Mouse (Mus musculus) neural tube, embryonic 11.5 days (tissue): Measurements from ENCODE around the gene Lix1. TPM values are rescaled to one million over a fixed set of nuclear protein-coding genes. Genes with fewer than 3 reads are reported as not detected.
A peak's percentile ranks its signal among the peaks of the same experiment; 100 is the strongest.

Experiments used
- ATAC-seq: fragments of 200-750 bp; cut with Nextera tagmentation; 2 replicates; pipeline ENCODE4 v1.8.0; 2017; ENCODE audit warnings: moderate number of reproducible peaks, mild to moderate bottlenecking, moderate TSS enrichment, moderate library complexity; ENCODE audit not compliant: insufficient read depth, low FRiP score, low TSS enrichment
- DNase-seq: peaks from one replicate; pipeline ENCODE4 v3.0.0-alpha.2; 2015; ENCODE audit warnings: low spot score
- H3K27ac ChIP-seq: fragments of 300-500 bp; sonication (generic); 2 replicates; pipeline ENCODE4 v1.5.1; 2014; ENCODE audit warnings: low read depth, mild to moderate bottlenecking, low read length
- H3K27me3 ChIP-seq: fragments of 300-500 bp; sonication (generic); 2 replicates; pipeline ENCODE4 v1.6.1; 2014; ENCODE audit warnings: mild to moderate bottlenecking, low read length, mixed read lengths; ENCODE audit not compliant: control insufficient read depth, insufficient read depth
- H3K36me3 ChIP-seq: fragments of 300-500 bp; sonication (generic); 2 replicates; pipeline ENCODE4 v1.6.1; 2014; ENCODE audit warnings: mild to moderate bottlenecking, low read length, moderate library complexity, mixed read lengths; ENCODE audit not compliant: control insufficient read depth, insufficient read depth
- H3K4me1 ChIP-seq: fragments of 300-500 bp; sonication (generic); 2 replicates; pipeline ENCODE4 v1.6.1; 2014; ENCODE audit warnings: low read length, mixed read lengths; ENCODE audit not compliant: control insufficient read depth, insufficient read depth
- H3K4me2 ChIP-seq: fragments of 300-500 bp; sonication (generic); 2 replicates; pipeline ENCODE4 v1.6.1; 2014; ENCODE audit warnings: low read depth, mild to moderate bottlenecking, moderate library complexity
- H3K4me3 ChIP-seq: fragments of 300-500 bp; sonication (generic); 2 replicates; pipeline ENCODE4 v1.5.1; 2014; ENCODE audit warnings: low read depth, low read length
- H3K9ac ChIP-seq: fragments of 300-500 bp; sonication (generic); 2 replicates; pipeline ENCODE4 v1.6.1; 2014; ENCODE audit warnings: mild to moderate bottlenecking, low read length
- H3K9me3 ChIP-seq: fragments of 300-500 bp; sonication (generic); 2 replicates; pipeline ENCODE4 v1.6.1; 2016; ENCODE audit warnings: low read length; ENCODE audit not compliant: control insufficient read depth
- WGBS: fragments of 180-500 bp; shearing (Covaris S2); extraction: QIAGEN DNeasy Blood & Tissue Kit; methylation state at CpG from one replicate; pipeline ENCODE4 v1.1.7; 2014; 5-methylcytosine and 5-hydroxymethylcytosine counted together
- polyA plus RNA-seq: library from polyadenylated mRNA; unstranded; fragments of >200 nt; fragmentation: Nextera tagmentation; extraction: Ambion mirVana; gene quantifications from 2 replicates; pipeline ENCODE4 v1.2.1, GENCODE M21; 2014

Lix1 gene
- polyA plus RNA-seq, 1 experiment from 2014 or later: 12.4 TPM

DNA sequence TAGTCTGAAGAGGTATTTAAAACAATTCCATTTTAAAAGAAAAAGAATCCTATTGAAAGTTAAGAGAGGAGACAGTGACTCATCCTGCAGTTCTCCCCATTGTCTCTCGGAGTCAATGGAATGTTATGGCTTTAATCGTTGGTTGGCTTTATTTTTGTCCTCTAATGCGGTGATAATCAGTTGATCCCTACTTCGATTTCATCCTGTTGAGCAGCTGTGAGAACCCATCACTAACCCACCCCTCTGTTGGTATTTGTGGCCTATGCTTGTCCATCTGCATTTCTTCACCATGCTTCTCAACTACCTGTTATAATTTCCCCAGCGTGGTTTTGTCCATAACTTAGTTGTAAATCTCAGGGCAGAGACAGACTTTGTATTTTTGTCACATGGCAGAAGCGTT lies 5.7 kb downstream of the Lix1 start:
- no peak for ATAC-seq
- Histone ChIP-seq H3K9ac (no peak overlapping the region), H3K27ac (no peak overlapping the region), H3K4me2 (no peak overlapping the region), H3K36me3 (no peaks in the 10 kb centered on the region), H3K9me3 (no peaks in the 10 kb centered on the region), H3K4me1 (no peaks in the 10 kb centered on the region), H3K4me3 (no peak overlapping the region), H3K27me3 (no peaks in the 10 kb centered on the region)
- WGBS: 53% methylated on average over 6 of the region's 6 CpGs
- no peak for DNase-seq

DNA sequence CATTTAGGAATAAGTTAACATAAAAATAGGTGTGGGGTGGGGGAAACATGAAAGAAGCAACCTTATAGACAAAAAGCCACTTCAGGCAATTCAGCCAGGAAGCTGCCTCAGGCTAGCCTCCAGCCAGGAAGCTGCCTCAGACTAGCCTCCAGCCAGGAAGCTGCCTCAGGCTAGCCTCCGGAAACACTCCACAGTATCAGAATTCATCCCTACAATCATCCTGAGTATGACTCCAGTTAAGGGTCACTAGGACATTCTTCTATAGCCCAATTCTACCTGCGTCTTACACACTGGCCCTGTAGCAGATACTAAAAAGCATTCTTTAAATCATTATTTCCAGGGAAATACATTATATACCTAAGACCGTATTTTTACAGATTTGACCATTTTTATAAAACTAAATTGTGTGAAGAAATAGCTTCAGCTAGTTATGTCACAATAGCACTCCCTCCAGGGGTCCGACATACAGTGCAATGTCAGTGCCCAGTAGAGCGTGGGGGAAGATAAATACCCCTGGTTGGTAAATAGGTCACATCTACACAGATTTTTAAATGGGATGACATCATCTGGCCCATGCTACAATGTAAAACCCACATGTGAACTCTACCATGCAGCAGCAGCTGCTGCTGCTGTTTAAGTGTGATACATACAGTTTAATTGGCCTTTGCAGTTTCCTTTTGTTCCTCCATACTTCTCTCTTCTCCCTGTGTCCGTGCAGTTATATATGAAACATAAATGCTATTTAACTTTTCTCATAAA lies 6.4 kb downstream of the Lix1 start:
- ATAC-seq (peak; percentile 60; the same call in 1 of the 2 replicates), DNase-seq (no peak)
- Histone ChIP-seq H3K36me3 (no peaks in the 10 kb centered on the region), H3K4me3 (no peak overlapping the region), H3K27ac (no peak overlapping the region), H3K4me2 (no peak overlapping the region), H3K9ac (no peak overlapping the region), H3K9me3 (no peaks in the 10 kb centered on the region), H3K27me3 (no peaks in the 10 kb centered on the region), H3K4me1 (no peaks in the 10 kb centered on the region)
- 53% methylated on average over 6 of the region's 6 CpGs for WGBS

DNA sequence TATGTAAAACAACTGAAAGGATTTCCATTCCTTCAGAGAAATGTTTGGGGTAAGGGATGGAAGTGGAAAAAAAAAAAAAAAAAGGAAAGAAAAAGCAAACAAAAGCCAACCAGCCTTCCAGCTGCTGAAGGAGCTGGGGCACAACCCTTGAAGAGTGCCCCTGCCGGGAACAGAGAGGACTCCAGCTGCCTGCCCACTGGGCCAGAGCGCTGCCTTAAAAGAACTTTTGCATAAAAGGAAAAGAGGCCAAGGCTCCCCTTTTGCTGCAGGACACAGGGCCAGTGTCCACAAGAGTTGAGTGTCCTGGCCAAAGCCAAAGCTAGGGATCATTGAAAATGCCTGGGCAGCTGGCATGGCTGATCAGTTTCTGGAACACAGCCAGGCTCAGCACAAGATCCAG lies 7.1 kb downstream of the Lix1 start:
- 0% methylated on average over 2 of the region's 2 CpGs for WGBS
- H3K27me3 ChIP-seq: no peaks in the 10 kb centered on the region
- ATAC-seq (peak; percentile 67; the same call in 1 of the 2 replicates), DNase-seq (peak; percentile 34)
- H3K27ac ChIP-seq: no peak overlapping the region; the same call in 1 of the 2 replicates
- H3K4me1 ChIP-seq: no peaks in the 10 kb centered on the region
- H3K36me3 ChIP-seq: no peaks in the 10 kb centered on the region
- no peak overlapping the region for H3K4me3 ChIP-seq
- no peaks in the 10 kb centered on the region for H3K9me3 ChIP-seq
- no peak overlapping the region for H3K4me2 ChIP-seq
- H3K9ac ChIP-seq: no peak overlapping the region

- no peak for DNase-seq
- WGBS: 96% methylated on average over 2 of the region's 2 CpGs
Observed at GRCm38 (mm10) chr17:17411443-17411842, 9.0 kb downstream of the Lix1 start.

GRCm38 (mm10) chr17:17412176-17412575 lies 9.7 kb downstream of the Lix1 start:
- ATAC-seq: no peak
- no peaks in the 10 kb centered on the region for H3K27me3 ChIP-seq
- H3K9me3 ChIP-seq: no peaks in the 10 kb centered on the region
- no peaks in the 10 kb centered on the region for H3K4me1 ChIP-seq
- H3K9ac ChIP-seq: no peak overlapping the region
- WGBS: 91% methylated on average over 2 of the region's 2 CpGs
- no peak overlapping the region for H3K4me3 ChIP-seq
- no peak for DNase-seq
- H3K36me3 ChIP-seq: no peaks in the 10 kb centered on the region
- no peak overlapping the region for H3K4me2 ChIP-seq
- H3K27ac ChIP-seq: no peak overlapping the region

More at GRCm38 (mm10) chr17:17411443-17411842, 9.0 kb downstream of the Lix1 start:
- Histone ChIP-seq H3K27me3 (no peaks in the 10 kb centered on the region), H3K4me2 (no peak overlapping the region), H3K4me3 (no peak overlapping the region), H3K4me1 (no peaks in the 10 kb centered on the region), H3K9me3 (no peaks in the 10 kb centered on the region), H3K27ac (no peak overlapping the region), H3K9ac (no peak overlapping the region), H3K36me3 (no peaks in the 10 kb centered on the region)
- ATAC-seq: no peak

DNA sequence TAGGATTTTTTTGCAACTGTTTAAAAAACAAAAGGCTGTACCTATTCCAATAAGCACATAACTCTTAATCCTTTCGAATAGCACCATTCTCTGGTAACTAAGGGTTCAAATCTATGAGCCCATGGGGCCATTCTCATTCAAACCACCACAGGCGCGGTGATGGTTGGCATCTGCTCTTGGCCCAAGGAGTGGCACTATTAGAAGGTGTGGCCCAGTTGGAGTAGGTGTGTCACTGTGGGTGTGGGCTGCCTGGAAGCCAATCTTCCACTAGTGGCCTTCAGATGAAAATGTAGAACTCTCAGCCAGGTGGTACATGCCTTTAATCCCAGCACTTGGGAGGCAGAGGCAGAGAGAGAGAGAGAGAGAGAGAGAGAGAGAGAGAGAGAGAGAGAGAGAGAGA lies 11.7 kb downstream of the Lix1 start:
- H3K27ac ChIP-seq: no peak overlapping the region
- H3K36me3 ChIP-seq: no peaks in the 10 kb centered on the region; the same call in 1 of the 2 replicates
- H3K4me3 ChIP-seq: no peak overlapping the region
- ATAC-seq (no peak), DNase-seq (no peak)
- no peak overlapping the region for H3K9ac ChIP-seq
- no peaks in the 10 kb centered on the region for H3K9me3 ChIP-seq
- no peak overlapping the region for H3K4me2 ChIP-seq
- no peaks in the 10 kb centered on the region for H3K27me3 ChIP-seq
- H3K4me1 ChIP-seq: no peaks in the 10 kb centered on the region
- WGBS: 96% methylated on average over 3 of the region's 3 CpGs

DNA sequence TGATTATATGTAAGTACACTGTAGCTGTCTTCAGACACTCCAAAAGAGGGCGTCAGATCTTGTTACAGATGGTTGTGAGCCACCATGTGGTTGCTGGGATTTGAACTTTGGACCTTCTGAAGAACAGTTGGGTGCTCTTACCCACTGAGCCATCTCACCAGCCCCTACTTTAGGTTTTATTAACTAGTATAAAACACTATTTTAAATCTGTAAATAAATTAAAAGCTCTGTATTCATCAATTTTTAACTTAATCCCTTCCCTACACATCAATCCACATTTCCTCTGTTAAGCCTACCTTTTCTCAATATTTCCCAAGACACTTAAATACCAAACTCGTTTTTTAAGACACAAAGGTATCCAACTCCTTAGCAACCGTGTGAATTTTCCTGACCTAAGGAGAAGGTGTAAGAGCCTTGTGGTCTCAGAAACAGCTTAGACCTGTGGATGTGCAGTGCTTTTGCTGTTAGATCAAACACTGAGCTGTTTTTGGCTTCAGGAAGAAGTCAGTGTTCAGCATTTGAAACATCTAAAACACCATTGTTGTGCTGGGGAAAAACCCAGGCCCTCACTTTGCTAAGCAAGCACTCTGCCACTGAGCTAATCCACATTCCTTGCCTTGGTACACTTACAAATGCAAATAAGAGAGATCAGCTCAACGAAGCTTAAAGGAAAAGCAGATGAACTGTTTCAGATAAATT lies 22.3 kb downstream of the Lix1 start:
- Histone ChIP-seq H3K36me3 (no peaks in the 10 kb centered on the region), H3K27ac (no peak overlapping the region), H3K4me2 (no peak overlapping the region), H3K4me1 (no peaks in the 10 kb centered on the region), H3K9ac (no peak overlapping the region), H3K27me3 (no peaks in the 10 kb centered on the region), H3K4me3 (no peak overlapping the region), H3K9me3 (no peaks in the 10 kb centered on the region)
- 37% methylated on average over 4 of the region's 4 CpGs for WGBS
- no peak for ATAC-seq
- no peak for DNase-seq

DNA sequence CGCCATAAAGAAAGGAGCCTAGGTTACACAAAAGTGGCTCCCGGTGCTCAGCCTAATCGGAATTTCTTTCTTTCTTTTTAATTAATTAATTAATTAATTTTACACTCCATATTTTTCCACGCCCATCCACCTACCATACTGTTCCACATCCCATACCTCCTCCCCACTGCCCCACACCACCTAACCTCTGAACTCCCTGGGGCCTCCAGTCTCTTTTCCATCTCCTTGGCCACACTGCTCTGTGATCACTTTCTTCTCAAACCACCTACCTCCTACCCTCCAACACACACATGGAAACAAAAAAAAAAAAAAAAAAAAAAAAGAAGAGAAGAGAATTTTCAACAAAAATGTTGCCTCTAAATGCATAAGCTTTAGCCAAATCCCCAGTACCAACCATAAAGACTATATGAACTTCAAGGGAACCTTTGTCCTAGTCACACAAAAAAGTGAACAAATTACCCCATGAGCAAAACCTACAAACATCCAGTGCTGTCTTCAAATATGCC lies 22.9 kb downstream of the Lix1 start:
- Histone ChIP-seq H3K4me3 (no peak overlapping the region), H3K4me1 (no peaks in the 10 kb centered on the region), H3K27ac (no peak overlapping the region), H3K9me3 (no peaks in the 10 kb centered on the region), H3K4me2 (no peak overlapping the region), H3K36me3 (no peaks in the 10 kb centered on the region), H3K9ac (no peak overlapping the region), H3K27me3 (no peaks in the 10 kb centered on the region)
- 63% methylated on average over 4 of the region's 4 CpGs for WGBS
- DNase-seq (no peak), ATAC-seq (no peak)

DNA sequence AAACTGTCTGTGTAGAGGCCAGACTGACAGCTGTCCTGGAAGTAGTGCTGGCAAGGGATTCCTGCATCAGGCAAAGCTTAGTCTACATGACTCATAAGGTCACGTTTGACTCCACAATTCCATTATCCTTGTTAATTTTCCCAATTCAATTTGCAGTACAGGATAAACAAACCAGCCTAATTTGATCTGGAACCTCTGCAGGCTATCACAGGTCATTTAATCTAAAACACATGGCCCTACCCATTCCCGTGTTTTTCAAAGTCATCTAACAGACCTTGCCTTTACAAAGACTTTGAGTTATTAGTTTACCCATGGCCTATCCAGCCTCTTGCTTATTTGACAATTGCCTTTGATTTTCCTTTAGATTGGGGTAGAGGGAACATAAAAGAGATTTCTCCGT lies 23.4 kb downstream of the Lix1 start:
- Histone ChIP-seq H3K9me3 (no peaks in the 10 kb centered on the region), H3K27ac (no peak overlapping the region), H3K9ac (no peak overlapping the region), H3K27me3 (no peaks in the 10 kb centered on the region), H3K4me2 (no peak overlapping the region), H3K4me1 (no peaks in the 10 kb centered on the region), H3K4me3 (no peak overlapping the region), H3K36me3 (no peaks in the 10 kb centered on the region)
- no peak for ATAC-seq
- DNase-seq: no peak
- 56% methylated on average over 3 of the region's 3 CpGs for WGBS
